Mouse (Mus musculus): ENCODE results near the gene Ndufaf2. TPM values are rescaled to one million over a fixed set of nuclear protein-coding genes. Genes with fewer than 3 reads are reported as not detected.

Ndufaf2 gene
- total RNA-seq, 2 experiments from 2014 or later: 12.6 to 13.6 TPM

DNA sequence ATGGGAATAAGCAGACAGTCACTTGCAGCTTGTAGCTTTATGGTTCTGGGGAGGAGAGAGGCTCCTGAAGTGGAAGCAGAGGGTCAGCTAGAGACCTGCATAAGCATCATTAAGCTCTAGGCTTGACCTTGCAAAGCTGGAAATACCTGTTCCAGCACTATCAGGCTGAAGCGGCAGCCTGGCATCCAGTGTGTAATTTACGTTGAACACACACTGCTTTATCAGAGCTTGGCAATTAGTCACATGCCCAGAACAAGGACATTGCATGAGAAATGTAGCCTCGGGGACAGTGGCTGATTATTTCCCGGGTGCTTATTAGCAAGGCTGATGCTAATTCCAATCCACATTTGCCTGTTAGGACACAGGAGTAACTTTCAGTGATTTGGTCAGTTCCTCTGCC, 196.5 kb downstream of the Ndufaf2 start:
- DNase-seq: no peak

DNA sequence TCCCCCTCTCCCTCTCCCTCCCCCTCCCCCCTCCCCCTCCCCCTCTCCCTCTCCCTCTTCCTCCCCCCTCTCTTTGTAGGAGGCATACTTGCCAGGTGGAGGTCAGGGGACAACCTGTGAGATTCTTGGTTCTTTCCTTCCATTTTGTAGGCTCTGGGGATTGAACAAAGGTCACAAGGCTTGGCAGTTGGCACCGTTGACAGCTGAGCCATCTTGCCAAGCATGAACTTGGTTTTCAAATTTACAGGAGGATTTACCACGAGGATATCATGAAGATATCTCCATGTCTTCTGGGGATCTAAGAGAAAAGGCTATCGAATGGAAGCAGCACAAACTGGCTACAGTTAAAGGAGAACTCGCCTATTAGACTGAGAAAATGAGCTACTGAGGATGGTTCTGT, 196.9 kb downstream of the Ndufaf2 start:
- DNase-seq: no peak

DNA sequence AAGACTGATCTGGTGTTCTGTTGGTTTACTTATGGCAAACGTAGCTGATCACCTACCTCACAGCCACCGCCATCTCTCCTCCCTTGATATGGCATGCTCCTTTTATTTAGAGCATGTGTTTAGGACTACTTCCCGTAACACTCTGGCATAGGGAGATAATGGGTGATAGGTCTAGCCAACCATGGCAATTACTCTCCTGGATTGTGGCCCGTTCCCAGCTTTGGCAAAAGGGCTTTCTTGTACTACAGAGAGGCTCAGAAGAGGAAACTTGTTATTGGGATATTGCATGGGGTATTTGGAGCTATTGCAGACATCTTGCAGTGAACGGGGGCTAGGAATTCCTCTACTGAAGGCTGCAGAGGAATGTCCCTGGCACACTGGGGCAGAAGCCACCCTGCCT, 197.9 kb downstream of the Ndufaf2 start:
- DNase-seq: no peak

DNA sequence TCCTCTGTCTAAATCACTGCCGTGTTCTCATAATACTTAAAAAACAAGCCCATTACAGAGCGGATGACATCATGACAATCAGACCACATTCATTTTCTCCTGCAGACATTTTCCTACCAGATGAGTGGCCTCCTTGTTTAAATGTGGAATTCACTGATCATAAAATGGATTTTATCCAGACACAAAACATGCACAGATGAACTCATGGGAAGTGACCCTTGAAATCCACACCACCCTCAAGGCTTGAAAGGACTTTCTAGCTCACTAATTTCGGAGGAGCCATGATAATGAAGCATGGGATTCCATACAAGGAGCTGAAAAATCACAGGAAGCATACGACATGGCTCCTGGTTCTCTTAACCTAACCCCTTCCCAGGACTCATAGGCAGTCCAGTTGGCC, 198.5 kb downstream of the Ndufaf2 start:
- DNase-seq: no peak

DNA sequence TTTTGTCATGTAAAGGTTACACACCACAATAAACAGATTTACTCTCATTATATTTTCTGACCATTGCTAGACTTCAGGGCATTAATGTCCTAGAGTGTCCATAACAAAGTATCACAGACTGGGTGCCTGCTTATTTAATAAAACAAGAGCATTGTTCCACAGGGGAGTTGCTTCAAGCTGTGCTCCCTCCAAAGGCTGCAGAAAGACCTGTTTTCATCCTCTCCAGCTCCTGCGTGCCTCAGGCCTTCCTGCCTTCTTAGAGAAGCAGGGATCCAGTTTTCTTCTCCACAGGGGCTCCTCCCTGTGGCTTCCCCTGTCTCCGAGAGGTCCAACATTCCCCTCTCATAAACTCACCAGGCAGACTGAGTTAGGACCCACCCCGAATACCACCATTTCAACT, 202.2 kb downstream of the Ndufaf2 start:
- no peak for DNase-seq

DNA sequence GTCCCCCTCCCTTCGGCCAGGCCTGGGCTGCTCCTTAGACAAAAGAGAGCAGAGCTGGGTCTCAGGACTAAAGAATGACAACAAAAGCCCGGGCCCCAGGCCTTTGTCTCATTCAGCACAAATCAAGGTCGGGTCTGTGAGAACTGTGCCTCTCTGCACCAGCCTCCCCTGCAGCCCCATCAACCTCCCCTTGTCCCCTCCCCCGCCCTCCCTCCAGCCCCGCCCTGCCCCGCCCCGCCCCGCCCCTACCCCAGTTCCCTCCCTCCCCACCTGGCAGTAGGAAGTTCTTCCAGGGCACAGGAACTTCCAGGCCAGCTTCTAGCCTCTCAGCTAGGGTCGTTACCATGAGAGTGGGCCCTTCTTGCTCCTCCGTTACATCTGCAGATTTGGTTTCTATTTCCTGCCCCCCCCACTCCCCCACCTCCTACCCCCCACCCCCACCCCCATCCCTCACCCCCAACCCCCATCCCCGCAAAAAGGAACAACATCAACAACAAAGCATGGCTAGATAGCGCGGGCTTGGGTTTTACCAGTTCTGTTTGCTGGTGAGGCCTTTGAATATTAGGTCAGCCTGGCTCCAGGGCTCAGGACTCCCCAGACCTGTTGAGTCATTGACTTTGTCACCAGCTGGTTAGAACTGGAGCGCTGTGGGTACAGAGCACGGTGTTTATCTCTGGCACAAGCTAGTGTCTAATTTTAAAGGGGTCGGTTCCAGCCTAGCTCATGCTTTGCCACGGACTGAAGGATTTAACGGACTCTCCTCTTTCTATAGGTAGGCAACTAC, 202.9 kb downstream of the Ndufaf2 start:
- no peak for DNase-seq

DNA sequence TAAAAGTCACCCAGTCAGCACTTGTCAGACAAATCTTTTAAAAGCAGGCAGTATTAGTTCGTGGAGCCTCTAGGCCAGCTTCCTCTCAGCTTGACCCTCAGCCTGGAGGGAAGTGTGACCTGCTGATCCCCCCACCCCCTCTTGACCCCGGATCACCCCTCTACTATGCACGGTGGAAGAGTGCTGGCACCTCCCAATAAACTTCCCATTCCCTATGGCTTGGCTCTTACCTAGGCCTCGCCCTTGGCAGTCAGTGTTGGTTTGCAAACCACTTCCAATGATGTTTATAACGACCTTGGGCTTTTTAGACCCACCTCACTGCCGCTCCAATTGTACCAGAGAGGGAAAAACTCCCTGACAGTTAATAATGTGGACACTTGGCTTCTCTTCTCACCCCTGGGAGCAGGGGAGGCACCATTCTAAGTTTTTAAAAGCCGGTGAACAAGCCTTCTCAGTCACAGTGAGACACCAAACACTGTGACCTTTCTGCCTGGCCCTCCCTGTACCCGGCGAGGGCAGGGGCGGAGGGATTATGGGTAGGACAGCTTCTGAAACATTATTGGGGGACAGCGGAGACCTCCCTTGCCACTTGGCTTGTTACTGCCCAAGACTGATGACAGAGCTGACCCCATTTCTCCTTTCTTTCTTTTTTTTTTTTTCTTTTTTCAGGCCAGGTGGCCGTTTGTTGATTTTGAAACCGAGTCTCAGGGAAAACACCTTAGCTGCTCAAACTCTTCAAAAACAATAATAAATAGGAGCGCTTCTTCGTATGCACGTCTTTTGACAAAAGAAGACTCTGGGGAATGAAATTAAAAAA, 203.8 kb downstream of the Ndufaf2 start:
- no peak for DNase-seq

DNA sequence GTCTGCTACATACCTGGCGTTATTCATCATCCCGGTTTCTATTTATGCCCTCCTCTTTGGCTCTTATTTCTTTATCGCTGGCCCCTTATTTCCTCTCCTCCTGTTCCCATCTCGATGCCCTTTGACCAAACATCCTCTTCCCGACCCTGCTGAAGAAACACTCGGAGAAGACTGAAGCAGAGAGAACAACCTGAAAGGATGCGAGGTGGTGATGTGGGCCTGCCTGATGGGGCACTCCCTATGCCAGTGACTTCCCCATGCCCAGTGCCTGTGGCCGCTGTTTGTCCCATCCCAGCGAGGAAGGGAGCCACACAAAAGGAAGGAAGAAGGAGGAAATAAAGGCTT, 204.4 kb downstream of the Ndufaf2 start:
- DNase-seq: no peak

Other genes starting within 250 kb of the Ndufaf2 start
- gene Smim15, start 114.2 kb downstream of the Ndufaf2 start, total RNA-seq (2021): 10 to 100 TPM; 14.2 to 15.9 TPM
- 1 to 10 TPM; 5.9 to 7.3 TPM for gene Ercc8, start 108 bp upstream of the Ndufaf2 start, total RNA-seq (2021)
- under 1 TPM; 0.36 to 0.78 TPM for gene Elovl7, start 55.8 kb upstream of the Ndufaf2 start, total RNA-seq (2021)
- under 1 TPM in 1 of 2 experiments, not detected in 1; 0.35 TPM for gene Depdc1b, start 157.7 kb upstream of the Ndufaf2 start, total RNA-seq (2021)

All from gastrocnemius, postnatal 25 days (tissue).